Mouse (Mus musculus): ENCODE data around the gene Arglu1. TPM values are rescaled to one million over a fixed set of nuclear protein-coding genes. Genes with fewer than 3 reads are reported as not detected.

Arglu1 gene
- polyA plus RNA-seq, 1 experiment from 2014 or later: 85.9 TPM

GRCm38 (mm10) chr8:8655346-8656340 lies 34.7 kb downstream of the Arglu1 start:
- Histone ChIP-seq H3K4me2 (peak overlapping the region; percentile 91), H3K9me3 (replicated peaks; ENCODE audit: control insufficient read depth, low read length) (no peaks in the 10 kb centered on the region), H3K4me3 (ENCODE audit: low read depth, low read length) (peak overlapping the region; percentile 81), H3K36me3 (ENCODE audit: control insufficient read depth, insufficient read depth, low read length) (no peaks in the 10 kb centered on the region), H3K4me1 (ENCODE audit: control insufficient read depth, insufficient read depth, low read length) (peaks cover 34% of the 10 kb centered on the region), H3K9ac (ENCODE audit: low read depth, low read length) (no peak overlapping the region), H3K27me3 (ENCODE audit: control insufficient read depth, insufficient read depth, low read length) (no peaks in the 10 kb centered on the region), H3K27ac (ENCODE audit: low read depth, low read length) (no peak overlapping the region)
- ATAC-seq (replicated peaks; ENCODE audit: insufficient number of reproducible peaks, low FRiP score, low TSS enrichment): no peak
- 30% methylated on average over 24 of the region's 24 CpGs for WGBS (ENCODE audit: insufficient replicate concordance)

- Histone ChIP-seq H3K9ac (ENCODE audit: low read depth, low read length) (no peak overlapping the region), H3K4me3 (ENCODE audit: low read depth, low read length) (no peak overlapping the region), H3K27ac (ENCODE audit: low read depth, low read length) (no peak overlapping the region), H3K36me3 (ENCODE audit: control insufficient read depth, insufficient read depth, low read length) (no peaks in the 10 kb centered on the region), H3K4me1 (ENCODE audit: control insufficient read depth, insufficient read depth, low read length) (peaks cover 48% of the 10 kb centered on the region), H3K27me3 (ENCODE audit: control insufficient read depth, insufficient read depth, low read length) (no peaks in the 10 kb centered on the region), H3K4me2 (no peak overlapping the region), H3K9me3 (replicated peaks; ENCODE audit: control insufficient read depth, low read length) (no peaks in the 10 kb centered on the region)
- 66% methylated on average over 12 of the region's 12 CpGs for WGBS (ENCODE audit: insufficient replicate concordance)
- no peak for ATAC-seq (replicated peaks; ENCODE audit: insufficient number of reproducible peaks, low FRiP score, low TSS enrichment)
These were observed 36.3 kb downstream of the Arglu1 start for GRCm38 (mm10) chr8:8653906-8654489.

GRCm38 (mm10) chr8:8653343-8653742 lies 37.0 kb downstream of the Arglu1 start:
- no peaks in the 10 kb centered on the region for H3K9me3 ChIP-seq (replicated peaks; ENCODE audit: control insufficient read depth, low read length)
- peaks cover 50% of the 10 kb centered on the region for H3K4me1 ChIP-seq (ENCODE audit: control insufficient read depth, insufficient read depth, low read length)
- H3K9ac ChIP-seq (ENCODE audit: low read depth, low read length): no peak overlapping the region
- no peak for ATAC-seq (replicated peaks; ENCODE audit: insufficient number of reproducible peaks, low FRiP score, low TSS enrichment)
- no peaks in the 10 kb centered on the region for H3K27me3 ChIP-seq (ENCODE audit: control insufficient read depth, insufficient read depth, low read length)
- no peak overlapping the region for H3K4me3 ChIP-seq (ENCODE audit: low read depth, low read length)
- H3K27ac ChIP-seq (ENCODE audit: low read depth, low read length): no peak overlapping the region
- H3K4me2 ChIP-seq: no peak overlapping the region
- no peaks in the 10 kb centered on the region for H3K36me3 ChIP-seq (ENCODE audit: control insufficient read depth, insufficient read depth, low read length)
- 64% methylated on average over 5 of the region's 5 CpGs for WGBS (ENCODE audit: insufficient replicate concordance)

- Histone ChIP-seq H3K27me3 (ENCODE audit: control insufficient read depth, insufficient read depth, low read length) (no peaks in the 10 kb centered on the region), H3K9ac (ENCODE audit: low read depth, low read length) (no peak overlapping the region), H3K9me3 (replicated peaks; ENCODE audit: control insufficient read depth, low read length) (no peaks in the 10 kb centered on the region), H3K4me3 (ENCODE audit: low read depth, low read length) (no peak overlapping the region), H3K36me3 (ENCODE audit: control insufficient read depth, insufficient read depth, low read length) (no peaks in the 10 kb centered on the region), H3K4me1 (ENCODE audit: control insufficient read depth, insufficient read depth, low read length) (peaks cover 50% of the 10 kb centered on the region), H3K27ac (ENCODE audit: low read depth, low read length) (no peak overlapping the region), H3K4me2 (no peak overlapping the region)
- 87% methylated on average over 4 of the region's 4 CpGs for WGBS (ENCODE audit: insufficient replicate concordance)
- no peak for ATAC-seq (replicated peaks; ENCODE audit: insufficient number of reproducible peaks, low FRiP score, low TSS enrichment)
These were observed 37.9 kb downstream of the Arglu1 start for GRCm38 (mm10) chr8:8652388-8652787.

GRCm38 (mm10) chr8:8649944-8650343 lies 40.4 kb downstream of the Arglu1 start:
- H3K36me3 ChIP-seq (ENCODE audit: control insufficient read depth, insufficient read depth, low read length): no peaks in the 10 kb centered on the region
- peaks cover 33% of the 10 kb centered on the region for H3K4me1 ChIP-seq (ENCODE audit: control insufficient read depth, insufficient read depth, low read length)
- no peak overlapping the region for H3K4me3 ChIP-seq (ENCODE audit: low read depth, low read length)
- no peaks in the 10 kb centered on the region for H3K27me3 ChIP-seq (ENCODE audit: control insufficient read depth, insufficient read depth, low read length)
- H3K4me2 ChIP-seq: no peak overlapping the region
- ATAC-seq (replicated peaks; ENCODE audit: insufficient number of reproducible peaks, low FRiP score, low TSS enrichment): no peak
- H3K27ac ChIP-seq (ENCODE audit: low read depth, low read length): no peak overlapping the region
- H3K9me3 ChIP-seq (replicated peaks; ENCODE audit: control insufficient read depth, low read length): no peaks in the 10 kb centered on the region
- WGBS (ENCODE audit: insufficient replicate concordance): 60% methylated on average over 8 of the region's 8 CpGs
- no peak overlapping the region for H3K9ac ChIP-seq (ENCODE audit: low read depth, low read length)

GRCm38 (mm10) chr8:8649536-8649935 lies 40.8 kb downstream of the Arglu1 start:
- no peak for ATAC-seq (replicated peaks; ENCODE audit: insufficient number of reproducible peaks, low FRiP score, low TSS enrichment)
- Histone ChIP-seq H3K36me3 (ENCODE audit: control insufficient read depth, insufficient read depth, low read length) (no peaks in the 10 kb centered on the region), H3K27ac (ENCODE audit: low read depth, low read length) (no peak overlapping the region), H3K4me2 (no peak overlapping the region), H3K4me3 (ENCODE audit: low read depth, low read length) (no peak overlapping the region), H3K9ac (ENCODE audit: low read depth, low read length) (no peak overlapping the region), H3K9me3 (replicated peaks; ENCODE audit: control insufficient read depth, low read length) (no peaks in the 10 kb centered on the region), H3K4me1 (ENCODE audit: control insufficient read depth, insufficient read depth, low read length) (peaks cover 31% of the 10 kb centered on the region), H3K27me3 (ENCODE audit: control insufficient read depth, insufficient read depth, low read length) (no peaks in the 10 kb centered on the region)
- WGBS (ENCODE audit: insufficient replicate concordance): 84% methylated on average over 3 of the region's 3 CpGs

- Histone ChIP-seq H3K9me3 (replicated peaks; ENCODE audit: control insufficient read depth, low read length) (no peaks in the 10 kb centered on the region), H3K27ac (ENCODE audit: low read depth, low read length) (no peak overlapping the region), H3K27me3 (ENCODE audit: control insufficient read depth, insufficient read depth, low read length) (no peaks in the 10 kb centered on the region), H3K9ac (ENCODE audit: low read depth, low read length) (no peak overlapping the region), H3K4me1 (ENCODE audit: control insufficient read depth, insufficient read depth, low read length) (peaks cover 22% of the 10 kb centered on the region), H3K36me3 (ENCODE audit: control insufficient read depth, insufficient read depth, low read length) (no peaks in the 10 kb centered on the region), H3K4me2 (no peak overlapping the region), H3K4me3 (ENCODE audit: low read depth, low read length) (no peak overlapping the region)
- WGBS (ENCODE audit: insufficient replicate concordance): 70% methylated on average over 7 of the region's 7 CpGs
- no peak for ATAC-seq (replicated peaks; ENCODE audit: insufficient number of reproducible peaks, low FRiP score, low TSS enrichment)
These were observed 41.6 kb downstream of the Arglu1 start for GRCm38 (mm10) chr8:8648686-8649085.

GRCm38 (mm10) chr8:8647824-8648223 lies 42.5 kb downstream of the Arglu1 start:
- ATAC-seq (replicated peaks; ENCODE audit: insufficient number of reproducible peaks, low FRiP score, low TSS enrichment): no peak
- H3K4me1 ChIP-seq (ENCODE audit: control insufficient read depth, insufficient read depth, low read length): peaks cover 22% of the 10 kb centered on the region
- H3K27me3 ChIP-seq (ENCODE audit: control insufficient read depth, insufficient read depth, low read length): no peaks in the 10 kb centered on the region
- H3K27ac ChIP-seq (ENCODE audit: low read depth, low read length): no peak overlapping the region
- H3K9me3 ChIP-seq (replicated peaks; ENCODE audit: control insufficient read depth, low read length): no peaks in the 10 kb centered on the region
- H3K36me3 ChIP-seq (ENCODE audit: control insufficient read depth, insufficient read depth, low read length): no peaks in the 10 kb centered on the region
- WGBS (ENCODE audit: insufficient replicate concordance): 68% methylated on average over 7 of the region's 7 CpGs
- H3K9ac ChIP-seq (ENCODE audit: low read depth, low read length): no peak overlapping the region
- H3K4me2 ChIP-seq: no peak overlapping the region
- no peak overlapping the region for H3K4me3 ChIP-seq (ENCODE audit: low read depth, low read length)

All from heart, embryonic 11.5 days (tissue).